Mouse (Mus musculus) kidney, postnatal 14 days (tissue): ENCODE measurements around the gene Prodh2.

Source experiments
- DNase-seq: peaks from one replicate; pipeline ENCODE4 v3.0.0; 2022; ENCODE audit warnings: mixed read lengths

Prodh2 gene

GRCm38 (mm10) chr7:30550603-30551002 lies 57.2 kb downstream of the Prodh2 start:
- no peak for DNase-seq

DNA sequence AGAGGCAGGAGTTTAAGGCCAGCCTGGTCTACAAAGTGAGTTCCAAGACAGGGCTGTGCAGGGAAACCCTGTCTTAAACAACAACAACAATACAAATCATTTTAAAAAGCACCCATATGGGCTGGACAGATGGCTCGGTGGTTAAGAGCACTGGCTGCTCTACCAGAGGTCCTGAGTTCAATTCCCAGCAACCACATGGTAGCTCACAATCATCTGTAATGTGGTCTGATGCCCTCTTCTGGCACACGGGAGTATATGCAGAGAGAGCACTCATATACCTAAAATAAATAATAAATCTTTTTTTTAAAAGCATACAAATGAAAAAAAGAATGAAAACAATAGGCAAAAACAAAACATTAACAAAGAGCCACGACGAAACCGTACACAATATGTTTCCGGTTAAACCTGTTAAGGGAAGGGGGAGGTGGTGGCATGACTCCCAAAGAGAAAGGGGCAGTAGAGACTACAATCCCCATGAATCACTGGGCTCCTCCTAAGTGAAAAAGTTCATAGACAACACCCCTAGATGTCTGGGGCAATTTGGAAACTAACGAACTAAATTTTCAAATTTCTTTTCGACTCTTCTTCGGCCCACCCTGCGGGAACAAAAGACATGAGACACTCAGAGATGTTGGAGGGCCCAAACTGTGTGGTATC lies 58.2 kb downstream of the Prodh2 start:
- DNase-seq: no peak

DNA sequence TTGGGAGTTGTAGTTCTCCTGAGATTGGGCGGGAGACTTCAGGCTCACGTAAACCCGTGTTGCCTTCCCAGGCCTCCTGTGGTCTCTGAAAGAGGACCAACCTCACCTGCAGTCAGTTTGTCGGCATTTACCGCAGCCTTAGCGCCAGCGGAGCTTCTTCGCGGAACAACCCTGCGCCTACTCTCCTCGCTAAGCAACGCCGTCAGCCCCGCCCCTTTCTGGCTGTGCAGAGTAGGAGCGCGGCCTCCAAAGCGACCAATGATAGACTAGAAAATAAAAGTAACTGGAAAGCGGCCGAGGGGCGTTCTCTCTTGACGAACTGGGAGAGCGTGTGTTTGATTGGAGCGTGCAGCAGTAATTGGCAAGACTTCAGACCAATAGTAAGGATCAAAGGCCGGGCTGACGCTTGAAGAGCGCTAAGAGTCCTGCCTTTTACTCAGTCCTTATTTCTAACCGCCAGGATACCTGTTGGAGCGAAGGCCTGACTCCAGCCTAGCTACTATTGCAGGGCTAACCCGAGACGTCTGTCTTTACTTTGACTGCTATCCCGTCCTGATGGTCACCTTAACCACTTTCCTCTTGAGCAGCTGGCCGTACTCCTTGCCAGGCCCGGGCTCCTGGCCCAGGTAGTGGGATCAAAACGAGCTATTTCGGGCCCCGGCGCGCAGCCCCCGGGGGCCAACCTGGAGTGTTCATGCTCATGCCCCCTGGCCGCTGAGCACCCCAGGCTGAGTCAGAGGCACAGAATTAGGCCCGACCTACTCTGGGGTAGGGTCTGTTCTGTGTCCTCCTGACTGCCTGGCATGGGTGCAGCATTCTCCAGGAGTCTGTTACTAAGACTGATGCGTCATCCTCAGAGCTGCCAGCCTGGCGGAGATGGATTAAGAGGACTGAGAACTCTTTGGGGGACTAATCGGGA lies 58.9 kb downstream of the Prodh2 start, which contains the start of the genes Hspb6 and Proser3:
Hspb6 (plus strand) TSS at position 77 of the 919 bp plus-strand sequence.
Proser3 (minus strand) TSS at position 198 of the 919 bp plus-strand sequence.
- DNase-seq: peak; percentile 98

GRCm38 (mm10) chr7:30553021-30553589 lies 59.7 kb downstream of the Prodh2 start:
- DNase-seq: peak; percentile 58

- no peak for DNase-seq
Observed at GRCm38 (mm10) chr7:30553810-30554584, 60.6 kb downstream of the Prodh2 start.

GRCm38 (mm10) chr7:30556894-30557536 lies 63.6 kb downstream of the Prodh2 start:
- DNase-seq: no peak

- no peak for DNase-seq
Observed at GRCm38 (mm10) chr7:30557901-30558514, 64.6 kb downstream of the Prodh2 start.

- no peak for DNase-seq
Observed at GRCm38 (mm10) chr7:30558656-30559442, 65.4 kb downstream of the Prodh2 start.

DNA sequence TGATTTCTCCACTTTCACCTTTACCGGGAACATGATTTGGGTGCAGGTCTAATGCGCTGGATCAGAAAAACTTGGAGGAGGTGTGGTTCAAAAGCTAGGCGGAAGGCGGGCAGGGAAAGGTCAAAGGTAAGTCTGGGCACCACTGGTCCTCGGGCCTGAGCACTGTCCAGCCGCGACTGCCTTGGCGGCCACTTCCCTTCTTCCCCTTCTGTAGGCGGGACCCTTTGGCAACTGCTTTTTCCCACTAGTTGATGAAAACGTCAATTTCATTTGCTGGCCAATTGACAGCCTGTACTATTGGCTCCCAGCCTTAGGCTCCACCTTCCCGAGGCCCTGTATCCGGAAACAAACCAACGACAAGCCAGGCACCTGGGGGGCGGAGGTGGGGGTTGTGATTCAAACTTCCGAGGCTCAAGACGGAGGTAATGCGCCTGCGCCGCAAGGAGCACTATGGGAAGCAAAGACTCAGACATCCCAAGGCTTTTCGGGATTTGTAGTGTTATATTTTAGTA lies 66.1 kb downstream of the Prodh2 start, which contains the start of gene Lin37:
Lin37 (minus strand) TSS at position 396 of the 512 bp plus-strand sequence.
- peak; percentile 99 for DNase-seq

- DNase-seq: no peak
Observed at GRCm38 (mm10) chr7:30560296-30560695, 66.9 kb downstream of the Prodh2 start.

GRCm38 (mm10) chr7:30562526-30563116 lies 69.2 kb downstream of the Prodh2 start:
- no peak for DNase-seq
